In the genomic region with DNA sequence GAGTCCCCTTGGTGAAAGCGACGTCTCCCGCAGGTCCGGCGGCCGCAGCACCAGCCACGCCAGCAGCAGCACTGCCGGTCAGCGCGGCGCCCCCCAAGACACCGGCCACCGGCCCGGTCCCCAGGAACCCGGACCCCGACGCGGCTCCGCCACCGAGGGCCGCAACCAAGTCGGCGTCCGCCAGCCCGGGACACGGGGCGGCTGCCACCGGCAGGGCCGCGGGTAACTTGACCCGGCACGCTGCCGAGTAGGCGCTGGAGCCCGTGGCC, we compare ENCODE assay signal across 7 mouse cellular contexts. TPM values are rescaled to one million over a fixed set of nuclear protein-coding genes. Genes with fewer than 3 reads are reported as not detected.
DNase-seq lines count a peak whose midpoint lies in the region; ATAC-seq and TF ChIP-seq lines count a peak whose summit lies in the region.

No protein-coding gene starts in this region.

- peak overlapping the region; percentile 99 for H3K27ac ChIP-seq in lung, embryonic 14.5 days (ENCODE audit: low read depth)
- peak overlapping the region; percentile 99 for H3K27ac ChIP-seq in embryonic facial prominence, embryonic 15.5 days (replicated peaks)
- H3K27ac ChIP-seq in intestine, embryonic 14.5 days (ENCODE audit: low read depth): peak overlapping the region; percentile 99
- peak overlapping the region; percentile 98 for H3K27ac ChIP-seq in neural tube, embryonic 14.5 days (ENCODE audit: low read depth, low read length)

- no peaks in the 10 kb centered on the region for H3K36me3 ChIP-seq in lung, embryonic 14.5 days (ENCODE audit: insufficient read depth)
- H3K36me3 ChIP-seq in embryonic facial prominence, embryonic 15.5 days: no peaks in the 10 kb centered on the region
- no peaks in the 10 kb centered on the region for H3K36me3 ChIP-seq in intestine, embryonic 14.5 days (ENCODE audit: control insufficient read depth, insufficient read depth, low read length)
- H3K36me3 ChIP-seq in neural tube, embryonic 14.5 days (ENCODE audit: control insufficient read depth, insufficient read depth, low read length): no peaks in the 10 kb centered on the region

- peak overlapping the region; percentile 94 for H3K4me3 ChIP-seq in lung, embryonic 14.5 days (ENCODE audit: low read depth, low read length)
- peak overlapping the region; percentile 94 for H3K4me3 ChIP-seq in embryonic facial prominence, embryonic 15.5 days (replicated peaks)
- H3K4me3 ChIP-seq in intestine, embryonic 14.5 days (ENCODE audit: low read depth, low read length): peak overlapping the region; percentile 93
- H3K4me3 ChIP-seq in neural tube, embryonic 14.5 days (ENCODE audit: low read depth, low read length): peak overlapping the region; percentile 97

- 0% methylated on average over 31 of the region's 35 CpGs for WGBS in lung, embryonic 14.5 days
- WGBS in embryonic facial prominence, embryonic 15.5 days: under 1% methylated on average over 34 of the region's 35 CpGs
- WGBS in intestine, embryonic 14.5 days: under 1% methylated on average over 29 of the region's 35 CpGs
- 0% methylated on average over 33 of the region's 35 CpGs for WGBS in neural tube, embryonic 14.5 days

- DNase-seq in lung, embryonic 14.5 days: no peak
- no peak for DNase-seq in lung, postnatal 25 days (ENCODE audit: low spot score)
- no peak for DNase-seq in intestine, embryonic 14.5 days (ENCODE audit: low spot score)
- DNase-seq in kidney, postnatal 36 days: no peak
- DNase-seq in layer of hippocampus, adult 18-20 months (ENCODE audit: low spot score in 2 of 2): no peak

- H3K4me2 ChIP-seq in lung, embryonic 14.5 days: peak overlapping the region; percentile 68
- H3K4me2 ChIP-seq in embryonic facial prominence, embryonic 15.5 days (replicated peaks): peak overlapping the region; percentile 60
- H3K4me2 ChIP-seq in intestine, embryonic 14.5 days (ENCODE audit: low read length): peak overlapping the region; percentile 55
- H3K4me2 ChIP-seq in neural tube, embryonic 14.5 days (ENCODE audit: low read depth, low read length): peak overlapping the region; percentile 79

- no peaks in the 10 kb centered on the region for H3K9me3 ChIP-seq in lung, embryonic 14.5 days (ENCODE audit: low read depth, low read length)
- no peaks in the 10 kb centered on the region for H3K9me3 ChIP-seq in embryonic facial prominence, embryonic 15.5 days (replicated peaks)
- no peaks in the 10 kb centered on the region for H3K9me3 ChIP-seq in intestine, embryonic 14.5 days (ENCODE audit: control insufficient read depth, low read length)
- H3K9me3 ChIP-seq in neural tube, embryonic 14.5 days (ENCODE audit: control insufficient read depth, low read length): no peaks in the 10 kb centered on the region

- H3K9ac ChIP-seq in lung, embryonic 14.5 days: peak overlapping the region; percentile 93
- H3K9ac ChIP-seq in embryonic facial prominence, embryonic 15.5 days: peak overlapping the region; percentile 97
- peak overlapping the region; percentile 84 for H3K9ac ChIP-seq in intestine, embryonic 14.5 days (ENCODE audit: low read length)
- peak overlapping the region; percentile 95 for H3K9ac ChIP-seq in neural tube, embryonic 14.5 days (replicated peaks; ENCODE audit: low read depth, low read length)

- no peaks in the 10 kb centered on the region for H3K27me3 ChIP-seq in lung, embryonic 14.5 days (ENCODE audit: insufficient read depth, low read length)
- no peaks in the 10 kb centered on the region for H3K27me3 ChIP-seq in embryonic facial prominence, embryonic 15.5 days
- H3K27me3 ChIP-seq in intestine, embryonic 14.5 days (replicated peaks; ENCODE audit: control insufficient read depth, insufficient read depth, low read length): no peaks in the 10 kb centered on the region
- H3K27me3 ChIP-seq in neural tube, embryonic 14.5 days (ENCODE audit: control insufficient read depth, insufficient read depth, low read length): no peaks in the 10 kb centered on the region

- TF ChIP-seq CTCF in lung, embryonic 14.5 days (IDR thresholded peaks at IDR 0.05; ENCODE audit: low read depth): no peak

- no peaks in the 10 kb centered on the region; the same call in 1 of the 2 replicates for H3K4me1 ChIP-seq in lung, embryonic 14.5 days (ENCODE audit: insufficient read depth)
- H3K4me1 ChIP-seq in embryonic facial prominence, embryonic 15.5 days: peaks cover 4% of the 10 kb centered on the region; the same call in 1 of the 2 replicates
- no peaks in the 10 kb centered on the region for H3K4me1 ChIP-seq in intestine, embryonic 14.5 days (replicated peaks; ENCODE audit: control insufficient read depth, insufficient read depth, low read length)
- peaks cover 4% of the 10 kb centered on the region for H3K4me1 ChIP-seq in neural tube, embryonic 14.5 days (ENCODE audit: control insufficient read depth, insufficient read depth, low read length)

- ATAC-seq in lung, embryonic 14.5 days (ENCODE audit: insufficient read depth): peak; percentile 4
- no peak for ATAC-seq in embryonic facial prominence, embryonic 15.5 days (ENCODE audit: insufficient number of reproducible peaks, low FRiP score, low TSS enrichment, low read depth)
- peak; percentile 17 for ATAC-seq in intestine, embryonic 14.5 days (replicated peaks; ENCODE audit: low FRiP score, low TSS enrichment, low read depth)
- no peak for ATAC-seq in neural tube, embryonic 14.5 days (ENCODE audit: low read depth)

RNA-seq across cellular contexts. Expression of gene Rasa1, which starts 0.4 kb away (rescaled TPM):
- polyA plus RNA-seq in lung, embryonic 14.5 days (2014; fragmentation: Nextera tagmentation; extraction: Ambion mirVana): 65.0 TPM in 2 replicates
- polyA plus RNA-seq in embryonic facial prominence, embryonic 15.5 days (2015; fragmentation: Nextera tagmentation; extraction: Ambion mirVana): 43.8 and 49.0 TPM in 2 replicates
- polyA plus RNA-seq in intestine, embryonic 14.5 days (2014; fragmentation: Nextera tagmentation; extraction: Ambion mirVana): 53.1 and 59.1 TPM in 2 replicates
- 73.6 and 83.7 TPM in 2 replicates for polyA plus RNA-seq in neural tube, embryonic 14.5 days (2014; fragmentation: Nextera tagmentation; extraction: Ambion mirVana)
- total RNA-seq in layer of hippocampus, adult 18-20 months (2021): 10 to 100 TPM; 66.0 to 67.1 TPM

Comparison
In these comparisons a context has a peak if more than half of its experiments do, and no peak if none do; other contexts are left out.
1. ATAC-seq: peak in lung, embryonic 14.5 days (single experiment) and intestine, embryonic 14.5 days (single experiment); none in embryonic facial prominence, embryonic 15.5 days (single experiment) and neural tube, embryonic 14.5 days (single experiment).
2. Peak in every context shown above with its lines, with median percentiles within 50 percentile points of each other: H3K27ac ChIP-seq, H3K4me2 ChIP-seq, H3K4me3 ChIP-seq and H3K9ac ChIP-seq.